Mouse (Mus musculus) intestine, embryonic 15.5 days (tissue): ENCODE data around the gene Iqschfp. TPM values are rescaled to one million over a fixed set of nuclear protein-coding genes. Genes with fewer than 3 reads are reported as not detected.

Source experiments
- ATAC-seq: fragments of 200-750 bp; cut with Nextera tagmentation; 2 replicates; pipeline ENCODE4 v1.8.0; 2017; ENCODE audit warnings: moderate TSS enrichment, moderate library complexity
- H3K27ac ChIP-seq: fragments of 300-500 bp; sonication (generic); 2 replicates; pipeline ENCODE4 v1.5.1; 2015; ENCODE audit warnings: mild to moderate bottlenecking, inconsistent platforms
- H3K27me3 ChIP-seq: fragments of 300-500 bp; sonication (generic); replicated peaks from 2 replicates; pipeline ENCODE4 v1.6.1; 2015; ENCODE audit warnings: inconsistent platforms
- H3K36me3 ChIP-seq: fragments of 300-500 bp; sonication (generic); 2 replicates; pipeline ENCODE4 v1.6.1; 2015; ENCODE audit warnings: inconsistent platforms
- H3K4me1 ChIP-seq: fragments of 300-500 bp; sonication (generic); replicated peaks from 2 replicates; pipeline ENCODE4 v1.6.1; 2015; ENCODE audit warnings: inconsistent platforms
- H3K4me2 ChIP-seq: fragments of 300-500 bp; sonication (generic); replicated peaks from 2 replicates; pipeline ENCODE4 v1.6.1; 2015; ENCODE audit warnings: mild to moderate bottlenecking, inconsistent platforms
- H3K4me3 ChIP-seq: fragments of 300-500 bp; sonication (generic); replicated peaks from 2 replicates; pipeline ENCODE4 v1.5.1; 2015; ENCODE audit warnings: inconsistent platforms
- H3K9ac ChIP-seq: fragments of 300-500 bp; sonication (generic); 2 replicates; pipeline ENCODE4 v1.6.1; 2015; ENCODE audit warnings: inconsistent platforms
- H3K9me3 ChIP-seq: fragments of 300-500 bp; sonication (generic); 2 replicates; pipeline ENCODE4 v1.6.1; 2016; ENCODE audit warnings: inconsistent platforms
- WGBS: fragments of 180-500 bp; shearing (Covaris S2); methylation state at CpG from one replicate; pipeline ENCODE4 v1.1.7; 2015; 5-methylcytosine and 5-hydroxymethylcytosine counted together
- polyA plus RNA-seq: library from polyadenylated mRNA; unstranded; fragments of >200 nt; fragmentation: Nextera tagmentation; extraction: Ambion mirVana; gene quantifications from 2 replicates; pipeline ENCODE4 v1.2.1, GENCODE M21; 2015

Iqschfp gene
- polyA plus RNA-seq: 0.25 TPM in 1 of 2 replicates, not detected in the other

DNA sequence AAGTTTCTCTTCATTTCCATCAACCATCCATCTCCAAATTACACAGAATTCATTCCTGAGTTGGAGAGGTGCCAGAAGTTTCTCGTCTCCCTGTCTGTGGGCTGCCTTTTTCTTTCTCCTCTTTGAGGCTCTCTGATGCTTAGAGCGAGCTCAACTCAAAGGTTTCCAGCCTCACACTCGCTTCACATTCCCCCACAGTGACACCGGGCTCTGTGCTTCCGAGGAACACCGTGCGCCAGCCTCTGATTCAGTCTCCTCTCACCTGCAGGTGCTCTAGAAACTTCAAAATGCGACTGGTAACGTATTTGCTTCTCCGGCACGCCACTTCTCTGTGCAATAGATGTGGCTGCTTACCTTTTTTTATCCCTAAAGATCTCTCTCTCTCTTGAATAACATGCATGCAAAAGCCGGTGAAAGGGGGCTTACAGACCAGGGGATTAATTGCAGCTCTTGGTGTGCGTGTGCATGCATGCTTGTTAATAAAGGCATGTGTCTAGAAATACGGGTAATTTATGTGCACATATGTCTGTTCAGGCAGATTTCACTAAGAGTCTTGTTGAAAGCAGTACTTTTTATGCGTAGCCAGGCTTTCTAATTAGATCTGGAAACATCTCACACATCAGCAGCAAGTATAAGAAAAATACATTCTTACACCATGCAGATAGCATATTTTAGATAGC lies at the start of gene Iqschfp, which contains the start of gene Iqcj:
TSS of gene Iqschfp (plus strand) at position 207 of the 680 bp plus-strand sequence.
TSS of gene Iqcj (plus strand) at position 195 of the 680 bp plus-strand sequence.
- H3K4me3 ChIP-seq: no peak within 1 kb of the TSS
- H3K9ac ChIP-seq: no peak within 1 kb of the TSS
- no peaks in the 10 kb centered on the region for H3K27me3 ChIP-seq
- 78% methylated on average over 15 of the region's 15 CpGs for WGBS
- H3K4me1 ChIP-seq: no peaks in the 10 kb centered on the region
- no peak for ATAC-seq
- H3K9me3 ChIP-seq: no peaks in the 10 kb centered on the region
- no peak within 1 kb of the TSS for H3K27ac ChIP-seq
- no peak within 1 kb of the TSS for H3K4me2 ChIP-seq
- no peaks in the 10 kb centered on the region for H3K36me3 ChIP-seq

DNA sequence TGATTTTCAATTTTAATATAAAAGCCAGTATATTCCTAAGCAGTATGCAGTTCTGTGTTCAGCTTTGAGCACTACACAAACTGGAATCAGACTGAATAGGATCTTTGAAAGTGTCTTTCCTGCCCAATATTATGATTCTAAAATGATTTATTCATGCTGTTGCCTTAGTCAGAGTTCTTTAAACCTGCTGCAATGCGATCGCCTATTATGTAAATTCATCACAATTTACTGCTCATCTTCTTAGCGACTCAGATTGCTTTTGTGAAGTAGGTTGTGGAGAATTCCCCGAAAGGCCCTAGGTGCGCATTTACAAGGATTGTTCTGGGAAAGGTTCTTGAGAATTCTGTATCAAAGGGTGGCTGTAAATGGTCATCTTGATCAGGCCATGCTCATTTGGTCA lies 39.6 kb upstream of the Iqschfp start:
- 85% methylated on average over 5 of the region's 5 CpGs for WGBS
- no peak for ATAC-seq
- no peaks in the 10 kb centered on the region for H3K9me3 ChIP-seq
- no peak overlapping the region for H3K4me2 ChIP-seq
- no peaks in the 10 kb centered on the region for H3K4me1 ChIP-seq
- H3K27me3 ChIP-seq: no peaks in the 10 kb centered on the region
- H3K36me3 ChIP-seq: no peaks in the 10 kb centered on the region
- H3K9ac ChIP-seq: no peak overlapping the region
- H3K27ac ChIP-seq: no peak overlapping the region
- H3K4me3 ChIP-seq: no peak overlapping the region

DNA sequence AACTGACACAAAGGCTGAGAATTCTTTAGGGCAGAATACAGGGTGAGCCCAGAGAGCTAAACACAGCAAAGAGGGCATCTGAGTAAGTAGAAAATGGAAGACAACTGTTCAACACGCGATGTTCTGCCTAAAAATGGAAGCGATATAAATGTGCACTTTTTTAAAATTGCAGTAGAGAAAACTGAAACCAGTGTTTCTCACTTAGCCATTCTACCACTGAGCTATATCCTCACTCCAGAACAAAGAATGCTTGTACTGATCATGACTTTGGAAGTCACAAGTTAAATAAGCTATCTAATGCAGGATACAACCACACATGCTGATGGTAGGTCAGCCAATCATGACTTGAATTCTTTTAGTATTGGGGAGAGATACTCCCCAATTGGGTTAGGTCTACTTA lies 30.5 kb upstream of the Iqschfp start:
- H3K27ac ChIP-seq: no peak overlapping the region
- H3K27me3 ChIP-seq: no peaks in the 10 kb centered on the region
- no peaks in the 10 kb centered on the region for H3K4me1 ChIP-seq
- no peaks in the 10 kb centered on the region for H3K36me3 ChIP-seq
- no peak overlapping the region for H3K9ac ChIP-seq
- no peaks in the 10 kb centered on the region for H3K9me3 ChIP-seq
- no peak overlapping the region for H3K4me3 ChIP-seq
- no peak overlapping the region for H3K4me2 ChIP-seq
- no peak for ATAC-seq
- 91% methylated on average over 3 of the region's 3 CpGs for WGBS

DNA sequence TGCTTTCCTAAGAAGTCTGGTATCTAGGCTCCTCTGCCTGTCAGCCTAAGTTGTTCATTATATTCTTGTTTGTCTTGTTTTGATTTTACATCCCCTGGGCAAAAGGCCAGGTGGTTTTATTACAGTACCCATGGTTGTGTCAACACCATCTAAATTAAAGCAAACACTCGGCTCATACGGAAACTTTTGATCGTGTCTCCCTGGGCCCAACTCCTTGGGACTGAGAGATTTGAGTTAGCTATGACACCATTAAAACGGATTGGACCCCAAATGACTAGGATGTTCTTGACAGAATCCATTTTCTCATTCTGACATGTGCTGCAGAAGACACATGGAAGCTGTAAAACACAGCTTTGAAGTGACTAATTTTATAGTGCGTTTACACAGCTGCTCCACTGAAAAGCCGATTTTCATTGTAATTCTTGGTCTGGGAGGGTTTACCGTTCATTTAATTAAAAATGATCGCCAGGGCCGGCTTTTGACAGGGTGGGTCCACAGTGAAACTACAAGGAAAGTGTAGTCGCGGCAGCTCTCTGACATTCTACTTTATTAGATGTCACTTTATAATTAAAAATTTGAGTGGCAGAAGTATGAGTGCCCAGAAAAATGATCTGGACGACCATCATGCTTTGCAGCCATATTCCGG lies 24.5 kb upstream of the Iqschfp start:
- H3K27ac ChIP-seq: no peak overlapping the region
- H3K4me1 ChIP-seq: no peaks in the 10 kb centered on the region
- no peak overlapping the region for H3K4me2 ChIP-seq
- H3K9ac ChIP-seq: no peak overlapping the region
- ATAC-seq: peak; percentile 85
- H3K9me3 ChIP-seq: no peaks in the 10 kb centered on the region
- H3K36me3 ChIP-seq: no peaks in the 10 kb centered on the region
- 48% methylated on average over 13 of the region's 13 CpGs for WGBS
- H3K27me3 ChIP-seq: no peaks in the 10 kb centered on the region
- H3K4me3 ChIP-seq: no peak overlapping the region

DNA sequence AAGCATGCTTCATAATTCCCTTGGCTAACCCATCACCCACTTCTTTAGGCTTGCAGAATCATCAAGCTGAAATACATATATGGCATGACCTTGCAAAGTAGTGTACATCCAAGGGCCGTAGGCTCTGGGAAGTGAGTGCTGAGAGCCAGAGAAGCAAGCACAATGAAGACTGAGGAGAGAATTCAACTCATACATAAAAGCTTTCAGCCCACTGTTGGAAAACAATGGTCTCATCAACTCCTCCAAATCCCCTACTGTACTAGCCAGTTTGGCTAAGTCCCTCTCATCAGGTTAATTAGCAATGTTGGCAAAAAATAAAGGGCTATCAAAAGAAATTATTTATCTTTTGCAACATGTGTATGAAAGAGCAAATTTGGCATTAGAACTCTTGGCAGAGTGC lies 22.6 kb upstream of the Iqschfp start:
- H3K36me3 ChIP-seq: no peaks in the 10 kb centered on the region
- H3K27me3 ChIP-seq: no peaks in the 10 kb centered on the region
- no peak overlapping the region for H3K27ac ChIP-seq
- ATAC-seq: no peak
- no peak overlapping the region for H3K9ac ChIP-seq
- no peak overlapping the region for H3K4me2 ChIP-seq
- 85% methylated on average over 1 of the region's 1 CpGs for WGBS
- no peaks in the 10 kb centered on the region for H3K4me1 ChIP-seq
- no peaks in the 10 kb centered on the region for H3K9me3 ChIP-seq
- H3K4me3 ChIP-seq: no peak overlapping the region

DNA sequence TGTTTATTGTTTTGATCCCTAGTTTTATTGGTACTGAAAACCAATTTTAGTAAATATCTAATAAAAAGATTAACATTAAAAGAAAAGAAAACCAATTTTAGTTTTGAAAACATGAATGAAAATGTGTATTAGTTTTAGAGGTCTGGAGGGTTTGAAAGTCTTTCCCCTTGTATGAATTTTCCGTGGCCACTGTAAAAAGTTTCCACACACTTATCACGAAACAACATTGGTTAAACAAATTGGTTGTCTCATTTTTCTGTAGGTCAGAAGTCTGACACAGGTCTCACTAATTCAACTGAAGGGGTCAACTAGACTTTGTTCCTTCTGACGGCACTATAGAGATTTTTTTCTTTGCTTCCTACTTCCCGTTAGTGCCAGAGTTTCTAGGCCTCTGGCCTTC lies 14.8 kb upstream of the Iqschfp start:
- Histone ChIP-seq H3K4me1 (no peaks in the 10 kb centered on the region), H3K9ac (no peak overlapping the region), H3K27me3 (no peaks in the 10 kb centered on the region), H3K4me2 (no peak overlapping the region), H3K36me3 (no peaks in the 10 kb centered on the region), H3K9me3 (no peaks in the 10 kb centered on the region), H3K4me3 (no peak overlapping the region), H3K27ac (no peak overlapping the region)
- WGBS: 67% methylated on average over 4 of the region's 4 CpGs
- ATAC-seq: no peak

DNA sequence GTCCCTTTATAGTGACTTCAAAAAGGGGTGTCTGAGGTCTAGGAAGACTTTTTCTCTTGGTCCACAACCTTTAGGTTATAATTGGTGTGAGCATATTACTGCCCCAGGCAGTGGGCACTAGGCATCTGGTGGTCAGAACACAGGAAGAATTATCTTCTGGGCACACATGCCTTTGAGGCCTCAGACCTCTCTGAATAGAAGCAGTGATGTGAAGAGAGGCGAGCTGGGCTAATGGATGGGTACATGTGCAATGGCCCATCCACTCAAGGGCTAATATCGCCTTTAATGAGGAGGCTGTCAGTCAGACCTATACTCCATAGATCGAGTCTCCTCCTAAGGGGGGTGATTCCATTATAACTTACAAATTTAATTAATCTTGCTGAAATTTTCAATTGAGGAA lies 7.7 kb upstream of the Iqschfp start:
- Histone ChIP-seq H3K36me3 (no peaks in the 10 kb centered on the region), H3K4me1 (no peaks in the 10 kb centered on the region), H3K9me3 (no peaks in the 10 kb centered on the region), H3K4me2 (no peak overlapping the region), H3K9ac (no peak overlapping the region), H3K27me3 (no peaks in the 10 kb centered on the region), H3K4me3 (no peak overlapping the region), H3K27ac (no peak overlapping the region)
- no peak for ATAC-seq
- 88% methylated on average over 3 of the region's 3 CpGs for WGBS

DNA sequence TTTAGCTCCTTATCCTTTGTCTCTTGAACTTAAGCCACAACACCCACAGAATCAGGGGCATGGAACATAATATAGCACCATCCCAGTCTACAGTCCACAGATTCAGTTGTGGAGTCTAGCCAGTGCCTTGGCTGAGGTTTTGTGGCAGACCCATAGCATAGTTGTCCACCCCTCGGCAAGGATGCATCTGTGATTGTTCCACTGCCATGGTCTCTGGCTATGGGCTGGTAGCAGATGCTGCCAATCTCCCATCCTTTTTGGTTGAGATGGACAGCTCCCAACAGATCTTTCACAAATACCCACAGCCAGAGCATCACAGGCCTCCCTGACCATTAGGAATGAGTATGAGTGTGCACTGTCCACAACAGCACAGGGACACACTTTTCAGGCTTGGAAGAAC lies 5.9 kb upstream of the Iqschfp start:
- WGBS: 81% methylated on average over 1 of the region's 1 CpGs
- Histone ChIP-seq H3K27me3 (no peaks in the 10 kb centered on the region), H3K4me3 (no peak overlapping the region), H3K9me3 (no peaks in the 10 kb centered on the region), H3K36me3 (no peaks in the 10 kb centered on the region), H3K4me2 (no peak overlapping the region), H3K9ac (no peak overlapping the region), H3K4me1 (no peaks in the 10 kb centered on the region), H3K27ac (no peak overlapping the region)
- no peak for ATAC-seq

DNA sequence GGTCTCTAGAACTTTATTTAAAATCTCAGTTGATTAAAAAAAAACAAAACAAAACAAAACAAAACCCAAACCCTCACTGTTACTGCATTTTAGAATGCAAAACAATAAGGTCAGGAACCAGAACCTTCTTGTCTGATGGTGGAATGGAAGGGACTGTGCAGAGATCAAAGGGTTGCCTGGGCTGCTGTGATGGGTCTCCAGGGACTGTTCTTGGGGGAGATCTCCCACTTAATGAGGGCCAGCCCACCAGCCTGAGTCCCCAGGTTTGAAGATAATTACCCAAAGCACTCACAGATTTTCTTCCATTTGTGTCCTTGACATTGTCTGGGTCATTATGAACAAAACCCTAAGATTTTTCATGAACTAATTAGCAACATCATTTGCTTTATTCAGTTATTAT lies 4.8 kb upstream of the Iqschfp start:
- no peak overlapping the region for H3K27ac ChIP-seq
- ATAC-seq: no peak
- H3K4me2 ChIP-seq: no peak overlapping the region
- no peaks in the 10 kb centered on the region for H3K36me3 ChIP-seq
- no peaks in the 10 kb centered on the region for H3K9me3 ChIP-seq
- no peaks in the 10 kb centered on the region for H3K27me3 ChIP-seq
- no peaks in the 10 kb centered on the region for H3K4me1 ChIP-seq
- no peak overlapping the region for H3K9ac ChIP-seq
- no peak overlapping the region for H3K4me3 ChIP-seq

DNA sequence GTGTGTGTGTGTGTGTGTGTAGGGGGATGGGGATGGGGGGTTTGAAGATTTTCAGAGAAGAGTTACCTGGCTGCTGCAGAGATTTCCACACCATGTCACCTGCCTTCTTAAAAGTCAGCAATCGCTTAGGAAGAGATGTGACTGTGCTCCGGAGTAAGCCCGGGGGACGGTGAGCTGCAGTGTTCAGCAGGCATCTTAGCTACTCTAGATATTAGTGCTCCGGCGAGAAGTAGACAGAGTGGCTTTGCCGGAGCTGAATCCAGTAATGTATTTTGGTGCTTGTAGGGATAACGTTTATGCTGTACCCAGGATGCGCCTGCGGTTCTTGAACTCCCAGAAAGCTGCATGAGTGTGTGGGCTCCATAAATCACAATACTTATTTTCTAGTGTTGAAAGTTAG lies 736 bp downstream of the Iqschfp start:
- WGBS: 79% methylated on average over 10 of the region's 10 CpGs

DNA sequence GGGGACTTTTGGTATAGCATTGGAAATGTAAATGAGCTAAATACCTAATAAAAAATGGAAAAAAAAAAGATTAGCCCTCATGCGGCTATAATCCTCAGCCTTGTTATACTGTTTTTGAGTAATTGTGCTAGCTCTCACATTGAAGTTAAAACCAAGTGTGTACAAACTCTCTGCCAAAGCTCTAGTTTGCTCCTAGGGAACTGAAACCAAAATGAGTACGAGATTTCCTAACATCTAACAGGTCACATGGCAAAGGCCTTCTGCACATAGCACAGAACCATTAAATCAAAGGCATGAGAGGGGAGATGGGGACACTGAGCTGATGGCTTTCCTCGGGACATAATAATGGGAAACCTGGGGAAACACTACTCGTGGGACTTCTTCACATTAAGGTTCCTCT lies 10.5 kb downstream of the Iqschfp start:
- no peak overlapping the region for H3K4me3 ChIP-seq
- H3K36me3 ChIP-seq: no peaks in the 10 kb centered on the region
- 81% methylated on average over 4 of the region's 4 CpGs for WGBS
- H3K9me3 ChIP-seq: no peaks in the 10 kb centered on the region
- no peak for ATAC-seq
- no peaks in the 10 kb centered on the region for H3K4me1 ChIP-seq
- no peak overlapping the region for H3K4me2 ChIP-seq
- H3K27ac ChIP-seq: no peak overlapping the region
- no peaks in the 10 kb centered on the region for H3K27me3 ChIP-seq
- no peak overlapping the region for H3K9ac ChIP-seq

More for the DNA sequence above, 736 bp downstream of the Iqschfp start:
- H3K4me3 ChIP-seq: no peak overlapping the region
- no peaks in the 10 kb centered on the region for H3K9me3 ChIP-seq
- no peak for ATAC-seq
- no peaks in the 10 kb centered on the region for H3K4me1 ChIP-seq
- no peaks in the 10 kb centered on the region for H3K27me3 ChIP-seq
- no peak overlapping the region for H3K9ac ChIP-seq
- H3K27ac ChIP-seq: no peak overlapping the region
- no peak overlapping the region for H3K4me2 ChIP-seq
- H3K36me3 ChIP-seq: no peaks in the 10 kb centered on the region

DNA sequence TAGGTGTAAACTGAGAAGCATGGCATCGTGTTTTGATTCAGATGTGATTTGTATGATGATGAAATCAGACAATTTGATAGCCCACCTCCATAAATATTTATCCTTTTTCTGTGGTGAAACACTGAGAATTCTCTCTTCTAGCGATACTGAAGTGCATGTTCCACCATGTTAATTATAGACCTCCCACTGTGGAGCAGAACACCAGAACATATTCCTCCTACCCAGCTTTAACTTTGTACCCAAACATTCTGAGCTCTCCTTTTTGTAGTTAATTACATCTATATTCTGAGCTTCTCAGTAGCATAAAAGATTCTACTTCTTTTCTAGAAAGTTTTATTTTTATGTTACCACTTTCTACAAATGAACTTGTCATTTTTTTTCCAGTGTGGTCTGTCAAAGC lies 16.6 kb downstream of the Iqschfp start:
- no peaks in the 10 kb centered on the region for H3K9me3 ChIP-seq
- no peak for ATAC-seq
- H3K9ac ChIP-seq: no peak overlapping the region
- no peaks in the 10 kb centered on the region for H3K27me3 ChIP-seq
- no peak overlapping the region for H3K4me3 ChIP-seq
- H3K27ac ChIP-seq: no peak overlapping the region
- no peaks in the 10 kb centered on the region for H3K36me3 ChIP-seq
- no peaks in the 10 kb centered on the region for H3K4me1 ChIP-seq
- 78% methylated on average over 2 of the region's 2 CpGs for WGBS
- H3K4me2 ChIP-seq: no peak overlapping the region

DNA sequence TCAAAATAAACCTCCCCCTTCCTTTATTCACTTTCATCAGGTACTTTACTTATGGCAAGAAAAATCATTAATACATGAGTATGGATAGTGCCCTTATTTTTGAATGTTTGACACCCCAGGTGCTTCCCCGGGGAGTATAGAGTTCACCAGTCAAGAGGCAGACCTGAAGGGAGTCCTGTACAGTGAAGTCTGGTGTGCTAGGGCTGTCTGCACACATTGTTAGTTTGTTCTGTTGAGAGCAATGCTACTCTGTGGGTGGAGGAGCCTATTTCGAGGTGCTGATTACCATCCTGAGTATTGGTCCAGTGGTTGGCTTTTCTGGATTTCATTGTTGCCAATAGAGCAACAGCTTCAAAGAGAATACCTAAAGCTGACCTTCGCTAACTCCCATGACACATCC lies 26.1 kb downstream of the Iqschfp start:
- Histone ChIP-seq H3K36me3 (no peaks in the 10 kb centered on the region), H3K27ac (no peak overlapping the region), H3K4me1 (no peaks in the 10 kb centered on the region), H3K4me2 (no peak overlapping the region), H3K4me3 (no peak overlapping the region), H3K27me3 (no peaks in the 10 kb centered on the region), H3K9me3 (no peaks in the 10 kb centered on the region), H3K9ac (no peak overlapping the region)
- WGBS: 84% methylated on average over 3 of the region's 3 CpGs
- no peak for ATAC-seq
